Mouse (Mus musculus) neural tube, embryonic 11.5 days (tissue): ENCODE measurements around the gene Gpr27. TPM values are rescaled to one million over a fixed set of nuclear protein-coding genes. Genes with fewer than 3 reads are reported as not detected.

Source experiments
- ATAC-seq: fragments of 200-750 bp; cut with Nextera tagmentation; 2 replicates; pipeline ENCODE4 v1.8.0; 2017; ENCODE audit warnings: moderate number of reproducible peaks, mild to moderate bottlenecking, moderate TSS enrichment, moderate library complexity; ENCODE audit not compliant: insufficient read depth, low FRiP score, low TSS enrichment
- DNase-seq: peaks from one replicate; pipeline ENCODE4 v3.0.0-alpha.2; 2015; ENCODE audit warnings: low spot score
- H3K27ac ChIP-seq: fragments of 300-500 bp; sonication (generic); 2 replicates; pipeline ENCODE4 v1.5.1; 2014; ENCODE audit warnings: low read depth, mild to moderate bottlenecking, low read length
- H3K27me3 ChIP-seq: fragments of 300-500 bp; sonication (generic); 2 replicates; pipeline ENCODE4 v1.6.1; 2014; ENCODE audit warnings: mild to moderate bottlenecking, low read length, mixed read lengths; ENCODE audit not compliant: control insufficient read depth, insufficient read depth
- H3K36me3 ChIP-seq: fragments of 300-500 bp; sonication (generic); 2 replicates; pipeline ENCODE4 v1.6.1; 2014; ENCODE audit warnings: mild to moderate bottlenecking, low read length, moderate library complexity, mixed read lengths; ENCODE audit not compliant: control insufficient read depth, insufficient read depth
- H3K4me1 ChIP-seq: fragments of 300-500 bp; sonication (generic); 2 replicates; pipeline ENCODE4 v1.6.1; 2014; ENCODE audit warnings: low read length, mixed read lengths; ENCODE audit not compliant: control insufficient read depth, insufficient read depth
- H3K4me2 ChIP-seq: fragments of 300-500 bp; sonication (generic); 2 replicates; pipeline ENCODE4 v1.6.1; 2014; ENCODE audit warnings: low read depth, mild to moderate bottlenecking, moderate library complexity
- H3K4me3 ChIP-seq: fragments of 300-500 bp; sonication (generic); 2 replicates; pipeline ENCODE4 v1.5.1; 2014; ENCODE audit warnings: low read depth, low read length
- H3K9ac ChIP-seq: fragments of 300-500 bp; sonication (generic); 2 replicates; pipeline ENCODE4 v1.6.1; 2014; ENCODE audit warnings: mild to moderate bottlenecking, low read length
- H3K9me3 ChIP-seq: fragments of 300-500 bp; sonication (generic); 2 replicates; pipeline ENCODE4 v1.6.1; 2016; ENCODE audit warnings: low read length; ENCODE audit not compliant: control insufficient read depth
- WGBS: fragments of 180-500 bp; shearing (Covaris S2); extraction: QIAGEN DNeasy Blood & Tissue Kit; methylation state at CpG from one replicate; pipeline ENCODE4 v1.1.7; 2014; 5-methylcytosine and 5-hydroxymethylcytosine counted together
- polyA plus RNA-seq: library from polyadenylated mRNA; unstranded; fragments of >200 nt; fragmentation: Nextera tagmentation; extraction: Ambion mirVana; gene quantifications from 2 replicates; pipeline ENCODE4 v1.2.1, GENCODE M21; 2014

Gpr27 gene
- polyA plus RNA-seq = 3.4 and 3.7 TPM in 2 replicates

DNA sequence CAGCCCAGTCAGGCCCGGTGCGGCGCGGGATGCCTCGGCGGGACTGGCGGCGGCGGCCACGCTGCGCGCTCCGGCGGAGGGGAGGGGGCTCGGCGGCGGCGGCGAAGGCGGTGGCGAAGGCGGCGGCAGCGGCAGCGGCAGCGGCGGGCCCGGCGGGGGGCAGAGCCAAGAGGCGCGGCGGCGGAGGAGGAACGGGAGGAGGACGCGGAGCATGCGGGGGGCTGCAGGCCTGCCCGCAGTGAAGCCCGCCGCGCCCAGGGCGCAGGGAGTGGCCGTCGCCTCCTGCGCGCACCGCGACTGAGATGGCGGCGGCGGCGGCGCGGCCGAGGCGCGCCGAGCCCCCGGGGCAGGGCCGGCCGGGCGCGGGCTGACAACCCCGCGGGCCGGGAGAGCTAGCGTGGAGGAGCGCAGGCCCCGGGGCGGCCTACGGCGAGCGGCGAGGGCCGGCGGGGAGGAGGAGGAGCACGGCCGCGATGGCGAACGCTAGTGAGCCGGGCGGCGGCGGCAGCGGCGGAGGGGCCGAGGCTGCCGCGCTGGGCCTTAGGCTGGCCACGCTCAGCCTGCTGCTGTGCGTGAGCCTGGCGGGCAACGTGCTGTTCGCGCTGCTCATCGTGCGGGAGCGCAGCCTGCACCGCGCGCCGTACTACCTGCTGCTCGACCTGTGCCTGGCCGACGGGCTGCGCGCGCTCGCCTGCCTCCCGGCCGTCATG is at the start of gene Gpr27:
Gene Gpr27 (plus strand): TSS at position 474 of the 710 bp plus-strand sequence.
- under 1% methylated on average over 46 of the region's 112 CpGs for WGBS
- peak within 1 kb of the TSS; percentile 46; the same call in 1 of the 2 replicates for H3K27ac ChIP-seq

DNA sequence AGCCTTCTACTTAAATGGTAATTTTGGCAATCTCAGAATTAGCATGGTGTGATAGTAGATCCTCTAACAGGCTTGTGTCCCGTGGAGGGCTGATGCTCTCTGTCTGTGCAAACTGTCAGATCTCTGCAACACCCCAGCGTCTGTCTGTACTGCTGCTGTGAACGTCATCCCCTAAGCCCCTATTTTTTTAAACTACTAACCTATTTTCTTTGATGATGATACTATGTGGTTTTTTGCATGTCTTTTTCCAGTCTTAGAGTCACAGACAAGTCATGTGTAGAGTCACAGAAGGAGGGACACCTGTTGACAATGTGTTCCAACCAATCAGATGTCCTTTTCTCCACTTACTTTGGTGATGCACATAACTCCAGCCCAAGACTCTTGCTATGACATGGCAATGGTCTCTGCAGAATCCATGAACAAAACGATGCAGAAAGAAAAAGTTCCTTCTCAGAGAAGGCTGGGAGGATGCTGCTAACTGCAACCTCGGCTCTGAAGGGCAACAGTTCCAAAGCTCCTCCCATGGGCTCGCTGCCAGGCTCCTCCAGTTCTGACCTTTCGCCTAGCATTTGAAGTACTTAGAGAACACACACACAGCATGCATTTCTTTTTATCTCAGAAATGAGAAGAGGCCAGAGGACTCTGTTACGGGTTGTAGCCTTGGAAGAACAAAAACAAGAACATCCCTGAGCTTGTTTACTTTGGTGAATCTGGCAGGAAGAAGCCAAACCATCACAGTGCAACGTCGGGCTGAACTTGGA is 48.9 kb upstream of the Gpr27 start:
- H3K4me1 ChIP-seq = no peaks in the 10 kb centered on the region
- no peak overlapping the region for H3K4me2 ChIP-seq
- no peaks in the 10 kb centered on the region for H3K27me3 ChIP-seq
- DNase-seq (no peak), ATAC-seq (no peak)
- no peaks in the 10 kb centered on the region; the same call in 1 of the 2 replicates for H3K36me3 ChIP-seq
- no peak overlapping the region for H3K27ac ChIP-seq
- WGBS = 72% methylated on average over 10 of the region's 10 CpGs
- H3K9me3 ChIP-seq = no peaks in the 10 kb centered on the region
- no peak overlapping the region for H3K4me3 ChIP-seq
- H3K9ac ChIP-seq = no peak overlapping the region

More for the DNA sequence above, at the start of gene Gpr27:
- Histone ChIP-seq H3K9me3 (no peaks in the 10 kb centered on the region), H3K4me2 (peak within 1 kb of the TSS; percentile 88), H3K4me3 (peak within 1 kb of the TSS; percentile 78), H3K27me3 (peaks cover 41% of the 10 kb centered on the region), H3K9ac (peak within 1 kb of the TSS; percentile 73), H3K4me1 (peaks cover 13% of the 10 kb centered on the region), H3K36me3 (no peaks in the 10 kb centered on the region)
- ATAC-seq (peak; percentile 74), DNase-seq (peak; percentile 63)

DNA sequence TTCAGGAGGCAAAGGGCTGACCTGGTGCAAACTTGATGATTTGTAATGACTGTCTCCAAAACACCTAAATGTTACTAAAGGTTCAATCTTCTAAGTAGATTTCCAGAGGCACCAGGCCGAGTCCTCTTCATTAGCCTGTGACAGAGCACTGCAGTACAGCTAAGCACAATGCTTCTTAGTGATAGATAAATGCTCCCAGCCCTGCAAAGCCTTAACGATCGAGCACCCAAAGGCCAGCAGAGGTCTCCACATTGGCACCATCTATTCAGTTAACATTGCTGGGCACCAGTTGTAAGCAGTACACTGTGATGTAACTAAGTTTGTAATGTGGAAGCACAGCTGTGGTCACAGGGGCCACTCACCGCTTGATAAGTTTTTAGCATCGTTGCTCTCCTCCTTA is 48.1 kb upstream of the Gpr27 start:
- ATAC-seq = no peak
- Histone ChIP-seq H3K9ac (no peak overlapping the region), H3K4me1 (no peaks in the 10 kb centered on the region), H3K27me3 (no peaks in the 10 kb centered on the region), H3K4me2 (no peak overlapping the region), H3K27ac (no peak overlapping the region), H3K9me3 (no peaks in the 10 kb centered on the region), H3K36me3 (no peaks in the 10 kb centered on the region; the same call in 1 of the 2 replicates), H3K4me3 (no peak overlapping the region)
- 81% methylated on average over 5 of the region's 5 CpGs for WGBS
- DNase-seq = no peak

DNA sequence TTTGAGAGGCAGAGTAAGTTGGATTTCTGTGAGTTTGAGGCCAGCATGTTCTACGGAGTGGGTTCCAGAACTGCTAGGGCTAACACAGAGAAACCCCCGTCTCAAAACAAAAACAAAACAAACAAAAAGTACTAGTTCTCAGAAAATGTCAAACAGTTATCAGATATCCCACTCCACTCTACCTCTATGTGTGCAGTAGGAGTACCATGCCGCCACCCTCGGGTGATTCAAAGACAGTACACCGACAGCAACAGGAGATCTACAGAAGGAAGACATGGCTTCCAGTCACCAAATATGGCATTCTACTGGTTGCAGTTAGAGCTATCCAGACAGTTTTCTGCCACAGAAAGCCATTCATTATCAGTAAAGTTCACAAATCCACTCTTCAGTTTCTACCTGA is 47.6 kb upstream of the Gpr27 start:
- Histone ChIP-seq H3K4me2 (no peak overlapping the region), H3K9ac (no peak overlapping the region), H3K36me3 (no peaks in the 10 kb centered on the region), H3K9me3 (no peaks in the 10 kb centered on the region), H3K4me1 (no peaks in the 10 kb centered on the region), H3K4me3 (no peak overlapping the region), H3K27me3 (no peaks in the 10 kb centered on the region), H3K27ac (no peak overlapping the region)
- DNase-seq (no peak), ATAC-seq (no peak)
- WGBS = 84% methylated on average over 5 of the region's 5 CpGs

DNA sequence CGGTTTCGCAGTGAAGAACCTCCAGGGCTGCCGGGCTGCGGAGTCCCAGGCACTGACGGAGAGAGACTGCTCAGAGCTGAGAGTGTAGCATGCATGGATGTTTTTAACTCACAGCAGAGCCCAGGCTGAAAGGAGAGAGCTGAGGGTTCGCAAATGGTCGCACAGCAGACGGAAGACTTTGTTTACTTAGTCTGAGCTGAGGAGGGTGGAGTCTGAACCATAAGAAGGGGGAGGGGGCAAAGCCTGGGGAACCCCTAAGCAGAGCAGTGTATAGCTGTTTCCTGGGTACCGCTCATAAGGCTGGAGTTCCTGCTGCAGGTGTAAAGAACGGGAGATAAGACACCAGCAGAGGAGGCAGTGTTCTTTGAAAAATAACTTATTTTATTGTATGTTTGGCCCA is 46.1 kb upstream of the Gpr27 start:
- Histone ChIP-seq H3K4me1 (no peaks in the 10 kb centered on the region), H3K9ac (no peak overlapping the region), H3K36me3 (no peaks in the 10 kb centered on the region), H3K4me3 (no peak overlapping the region), H3K27ac (no peak overlapping the region), H3K27me3 (no peaks in the 10 kb centered on the region), H3K9me3 (no peaks in the 10 kb centered on the region), H3K4me2 (no peak overlapping the region)
- DNase-seq (no peak), ATAC-seq (no peak)
- WGBS = 63% methylated on average over 10 of the region's 10 CpGs

DNA sequence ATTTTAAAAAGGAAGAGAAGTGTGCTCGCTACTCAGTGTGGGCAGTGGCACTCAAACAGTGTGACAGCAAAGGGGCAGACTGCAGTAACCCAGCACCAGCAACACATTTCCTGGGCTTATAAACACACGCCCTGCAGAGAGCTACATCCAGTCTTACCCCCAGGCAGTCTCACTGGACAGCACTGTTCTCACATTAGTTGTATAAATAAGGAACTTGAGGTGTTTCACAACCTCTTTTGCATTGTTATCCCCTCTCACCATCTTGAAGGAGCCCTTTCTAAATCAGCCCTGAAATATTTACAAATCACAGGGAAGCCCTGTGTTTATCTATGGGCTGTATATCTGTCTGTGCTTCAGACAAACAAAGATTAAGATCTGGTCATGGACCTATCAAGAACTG is 43.2 kb upstream of the Gpr27 start:
- no peak overlapping the region for H3K27ac ChIP-seq
- DNase-seq = no peak
- H3K27me3 ChIP-seq = no peaks in the 10 kb centered on the region
- no peak for ATAC-seq
- no peak overlapping the region for H3K4me3 ChIP-seq
- no peaks in the 10 kb centered on the region for H3K36me3 ChIP-seq
- peaks cover 2% of the 10 kb centered on the region; the same call in 1 of the 2 replicates for H3K4me1 ChIP-seq
- H3K9me3 ChIP-seq = no peaks in the 10 kb centered on the region
- no peak overlapping the region for H3K9ac ChIP-seq
- H3K4me2 ChIP-seq = no peak overlapping the region
- 63% methylated on average over 2 of the region's 2 CpGs for WGBS

DNA sequence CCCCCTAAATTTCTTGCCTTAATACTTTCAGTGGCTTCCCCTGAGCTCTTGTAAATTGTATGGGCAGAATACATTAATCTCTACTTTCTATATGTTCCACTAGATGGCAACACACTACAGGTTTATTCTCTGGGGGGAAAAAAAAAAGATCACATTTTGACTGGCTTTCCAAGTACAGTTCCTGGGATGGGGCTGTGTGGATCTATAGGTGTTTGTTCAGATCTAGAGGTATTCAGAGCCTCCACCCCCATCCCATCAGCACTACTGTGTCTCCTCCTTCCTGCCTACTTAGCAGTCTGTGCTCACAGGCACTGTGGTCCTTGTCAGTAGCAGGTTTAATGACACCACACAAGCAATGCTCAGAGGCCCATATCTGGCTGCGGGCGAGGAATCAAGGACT is 40.1 kb upstream of the Gpr27 start:
- ATAC-seq (no peak), DNase-seq (no peak)
- Histone ChIP-seq H3K4me3 (no peak overlapping the region), H3K4me1 (peaks cover 2% of the 10 kb centered on the region; the same call in 1 of the 2 replicates), H3K27me3 (no peaks in the 10 kb centered on the region), H3K9me3 (no peaks in the 10 kb centered on the region), H3K4me2 (no peak overlapping the region), H3K27ac (no peak overlapping the region), H3K36me3 (no peaks in the 10 kb centered on the region), H3K9ac (no peak overlapping the region)
- WGBS = 90% methylated on average over 2 of the region's 2 CpGs

DNA sequence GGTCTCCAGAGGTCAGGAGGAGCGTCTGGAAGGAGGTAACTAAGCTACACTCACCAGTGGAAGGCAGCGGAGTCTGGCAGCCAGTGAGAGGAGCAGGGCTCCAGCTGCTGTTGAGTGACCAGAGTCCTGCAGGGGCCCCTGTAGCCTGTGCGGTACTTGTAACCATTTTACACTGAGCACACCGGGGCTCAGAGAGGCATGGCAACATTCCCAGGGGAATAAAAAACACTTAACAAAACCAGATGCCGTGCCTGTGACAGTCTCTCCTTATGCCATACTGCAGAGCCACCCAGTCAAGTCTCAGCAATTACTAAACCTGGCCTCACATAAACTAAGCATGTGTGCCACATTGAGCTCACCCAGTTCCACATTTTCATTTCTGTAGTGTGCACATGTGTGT is 38.1 kb upstream of the Gpr27 start:
- no peak overlapping the region for H3K4me2 ChIP-seq
- WGBS = 44% methylated on average over 5 of the region's 5 CpGs
- no peak overlapping the region for H3K9ac ChIP-seq
- no peaks in the 10 kb centered on the region for H3K27me3 ChIP-seq
- no peak overlapping the region for H3K4me3 ChIP-seq
- H3K36me3 ChIP-seq = no peaks in the 10 kb centered on the region
- H3K27ac ChIP-seq = no peak overlapping the region
- H3K4me1 ChIP-seq = peaks cover 4% of the 10 kb centered on the region; the same call in 1 of the 2 replicates
- no peaks in the 10 kb centered on the region for H3K9me3 ChIP-seq
- ATAC-seq (no peak), DNase-seq (no peak)
